Mouse (Mus musculus) CD4-positive, CD25-positive, alpha-beta regulatory T cell (primary cell): ENCODE data around the gene Atxn2l. TPM values are rescaled to one million over a fixed set of nuclear protein-coding genes. Genes with fewer than 3 reads are reported as not detected.

ENCODE experiments used
- polyA plus RNA-seq: library from polyadenylated mRNA; unstranded; fragments of 100-300 nt; shearing (Covaris generic); gene quantifications from one replicate; pipeline ENCODE4 v1.2.1, GENCODE M21; 2017

The Atxn2l gene
- 111 TPM for polyA plus RNA-seq

GRCm38 (mm10) chr7:126503273-126503878 lies at the start of gene Atxn2l:
Atxn2l (minus strand) TSS chr7:126503437.

GRCm38 (mm10) chr7:126487052-126487483 lies 16.2 kb downstream of the Atxn2l start, which contains the start of gene Tufm:
Tufm (plus strand) TSS chr7:126487361.

GRCm38 (mm10) chr7:126474993-126475581 lies 28.1 kb downstream of the Atxn2l start, which contains the start of gene Sh2b1:
Sh2b1 (minus strand) TSS chr7:126475424.

GRCm38 (mm10) chr7:126463004-126463403 lies 40.2 kb downstream of the Atxn2l start, which contains the start of gene Atp2a1:
Atp2a1 (minus strand) TSS chr7:126463108.

Other genes with a start within 250 kb of the Atxn2l start
- gene Sbk1, start 230.8 kb downstream of the Atxn2l start, polyA plus RNA-seq: 65.8 TPM
- gene Lat, start 133.9 kb downstream of the Atxn2l start, polyA plus RNA-seq: 801 TPM
- 59.5 TPM for gene Spns1, start 126.0 kb downstream of the Atxn2l start, polyA plus RNA-seq
- gene Nfatc2ip, start 106.7 kb downstream of the Atxn2l start, polyA plus RNA-seq: 5.1 TPM
- 2.3 TPM for gene Cd19, start 88.5 kb downstream of the Atxn2l start, polyA plus RNA-seq
- gene Rabep2, start 74.7 kb downstream of the Atxn2l start, polyA plus RNA-seq: 59.4 TPM
- 0.31 TPM for gene Atp2a1, start 40.3 kb downstream of the Atxn2l start, polyA plus RNA-seq
- gene Sh2b1, start 28.0 kb downstream of the Atxn2l start, polyA plus RNA-seq: 47.6 TPM
- gene Tufm, start 16.1 kb downstream of the Atxn2l start, polyA plus RNA-seq: 110 TPM
- gene Eif3c, start 63.0 kb upstream of the Atxn2l start, polyA plus RNA-seq: 186 TPM
- gene Apobr, start 81.5 kb upstream of the Atxn2l start, polyA plus RNA-seq: 2.1 TPM
- 94.3 TPM for gene Cln3, start 82.4 kb upstream of the Atxn2l start, polyA plus RNA-seq
- not detected for gene Il27, start 91.5 kb upstream of the Atxn2l start, polyA plus RNA-seq
- gene Nupr1, start 127.4 kb upstream of the Atxn2l start, polyA plus RNA-seq: 0.34 TPM
- gene Sgf29, start 145.9 kb upstream of the Atxn2l start, polyA plus RNA-seq: 101 TPM
- 0.96 TPM for gene Sult1a1, start 173.0 kb upstream of the Atxn2l start, polyA plus RNA-seq
- gene Bola2, start 192.0 kb upstream of the Atxn2l start, polyA plus RNA-seq: 118 TPM
- gene Slx1b, start 192.3 kb upstream of the Atxn2l start, polyA plus RNA-seq: 9.2 TPM
- 3,348 TPM for gene Coro1a, start 204.3 kb upstream of the Atxn2l start, polyA plus RNA-seq